Mouse (Mus musculus) heart, adult 2 months (tissue): ENCODE measurements around the gene Tom1l2. TPM values are rescaled to one million over a fixed set of nuclear protein-coding genes. Genes with fewer than 3 reads are reported as not detected.

ENCODE experiments used
- DNase-seq, 2 experiments: peaks; one replicate each; pipeline ENCODE4 v3.0.0; 2021
- H3K27ac ChIP-seq: fragments of 200-600 bp; 2 replicates; pipeline ENCODE4 v1.8.1; 2022
- H3K27me3 ChIP-seq: fragments of 200-500 bp; 2 replicates; pipeline ENCODE4 v1.6.1; 2012; ENCODE audit warnings: mild to moderate bottlenecking, low read length, inconsistent platforms, mixed read lengths; ENCODE audit not compliant: control insufficient read depth, insufficient read depth
- H3K36me3 ChIP-seq: fragments of 200-500 bp; 2 replicates; pipeline ENCODE4 v1.6.1; 2012; ENCODE audit warnings: low read length, inconsistent platforms; ENCODE audit not compliant: control insufficient read depth, insufficient read depth
- H3K4me1 ChIP-seq: fragments of 200-500 bp; 2 replicates; pipeline ENCODE4 v1.6.1; 2011; ENCODE audit warnings: low read length; ENCODE audit not compliant: control insufficient read depth, insufficient read depth
- H3K4me3 ChIP-seq: fragments of 200-600 bp; 2 replicates; pipeline ENCODE4 v1.8.1; 2022
- H3K79me2 ChIP-seq: fragments of 200-500 bp; replicated peaks from 2 replicates; pipeline ENCODE4 v1.6.1; 2012; ENCODE audit warnings: mild to moderate bottlenecking, inconsistent platforms, low read length, moderate library complexity, mixed read lengths; ENCODE audit not compliant: control insufficient read depth, insufficient read depth
- H3K9ac ChIP-seq: fragments of 200-500 bp; 2 replicates; pipeline ENCODE4 v1.6.1; 2012; ENCODE audit warnings: low read depth, mild to moderate bottlenecking, control low read depth, inconsistent platforms, low read length, mixed read lengths
- CTCF ChIP-seq: fragments of 200-600 bp; IDR thresholded peaks from 2 replicates; pipeline ENCODE4 v1.8.1; 2022; ENCODE audit warnings: antibody characterized with exemption, mild to moderate bottlenecking, moderate library complexity
- EP300 ChIP-seq: fragments of 200-500 bp; IDR thresholded peaks from 2 replicates; pipeline ENCODE4 v1.6.1; 2011; ENCODE audit warnings: low read depth, low read length, control low read depth; ENCODE audit not compliant: insufficient read depth
- POLR2A ChIP-seq: fragments of 200-500 bp; IDR thresholded peaks from 2 replicates; pipeline ENCODE4 v1.6.1; 2011; ENCODE audit warnings: mild to moderate bottlenecking, low read depth, low read length, control low read depth; ENCODE audit not compliant: insufficient read depth
- WGBS: fragments of 180-500 bp; shearing (Covaris S2); methylation state at CpG from one replicate; pipeline ENCODE4 v1.1.7; 2018; 5-methylcytosine and 5-hydroxymethylcytosine counted together
- intact Hi-C: fragments of 180-260 bp; cut with DNase I; formaldehyde crosslinking; loops from one replicate; pipeline ENCODE4 v1.15.1; 2025
- polyA plus RNA-seq: library from polyadenylated mRNA; depleted of rRNA; stranded (reverse); fragments of >200 nt; gene quantifications from 2 replicates; pipeline ENCODE4 v1.2.3, GENCODE M21; 2012
- total RNA-seq, 2 experiments: library from RNA; stranded (reverse); gene quantifications; 2 replicates each; pipeline ENCODE4 v1.2.3; 2021

Gene Tom1l2
- total and polyA plus RNA-seq, 3 experiments, result 102 to 123 (median 113) TPM

- Histone ChIP-seq H3K4me3 (no peak overlapping the region), H3K36me3 (no peaks in the 10 kb centered on the region), H3K4me1 (peaks cover 3% of the 10 kb centered on the region; the same call in 1 of the 2 replicates), H3K27ac (no peak overlapping the region), H3K27me3 (no peaks in the 10 kb centered on the region), H3K79me2 (no peaks in the 10 kb centered on the region), H3K9ac (no peak overlapping the region)
- intact Hi-C loops, result no loop called here
- TF ChIP-seq CTCF, result no peak
- TF ChIP-seq POLR2A, result no peak
- no peak for TF ChIP-seq EP300
- WGBS, result 90% methylated on average over 7 of the region's 7 CpGs
- no peak for DNase-seq
Observed at GRCm38 (mm10) chr11:60230512-60230911, 122.2 kb downstream of the Tom1l2 start.

DNA sequence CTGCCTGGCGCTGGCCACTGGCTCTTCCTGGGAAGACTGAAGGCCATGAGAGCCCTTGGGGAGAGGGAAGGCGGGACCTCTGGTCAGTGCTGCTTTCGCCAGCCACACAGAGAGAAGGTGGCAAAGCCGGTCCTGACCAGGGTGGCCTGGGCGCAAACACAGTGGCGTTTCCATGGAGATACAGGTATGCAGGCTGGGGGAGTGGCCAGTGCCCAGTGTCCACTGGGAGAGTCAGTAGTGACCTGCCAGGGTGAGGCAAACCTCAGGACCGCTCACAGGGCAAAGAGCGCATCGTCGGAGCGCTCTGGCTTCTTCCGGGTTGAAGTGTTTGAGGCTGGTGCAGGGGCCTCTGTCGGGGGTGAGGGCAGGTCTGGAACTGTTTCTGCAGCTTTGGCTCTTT, 122.9 kb downstream of the Tom1l2 start:
- Histone ChIP-seq H3K4me3 (no peak overlapping the region), H3K27ac (no peak overlapping the region), H3K36me3 (no peaks in the 10 kb centered on the region), H3K27me3 (no peaks in the 10 kb centered on the region), H3K4me1 (peaks cover 3% of the 10 kb centered on the region; the same call in 1 of the 2 replicates), H3K9ac (no peak overlapping the region), H3K79me2 (no peaks in the 10 kb centered on the region)
- 89% methylated on average over 13 of the region's 13 CpGs for WGBS
- TF ChIP-seq CTCF (no peak), POLR2A (no peak), EP300 (no peak)
- no peak for DNase-seq
- intact Hi-C loops, result no loop called here

GRCm38 (mm10) chr11:60228525-60228924, 124.2 kb downstream of the Tom1l2 start:
- no peaks in the 10 kb centered on the region for H3K27me3 ChIP-seq
- H3K9ac ChIP-seq, result no peak overlapping the region
- intact Hi-C loops, result no loop called here
- no peaks in the 10 kb centered on the region for H3K79me2 ChIP-seq
- WGBS, result 41% methylated on average over 3 of the region's 3 CpGs
- peaks cover 3% of the 10 kb centered on the region; the same call in 1 of the 2 replicates for H3K4me1 ChIP-seq
- no peaks in the 10 kb centered on the region for H3K36me3 ChIP-seq
- TF ChIP-seq POLR2A, result no peak
- TF ChIP-seq CTCF, result no peak
- TF ChIP-seq EP300, result no peak
- no peak for DNase-seq
- no peak overlapping the region for H3K4me3 ChIP-seq
- H3K27ac ChIP-seq, result no peak overlapping the region

GRCm38 (mm10) chr11:60225874-60226273, 126.8 kb downstream of the Tom1l2 start:
- TF ChIP-seq POLR2A, result no peak
- no peak for TF ChIP-seq CTCF
- no peak for TF ChIP-seq EP300
- Histone ChIP-seq H3K27me3 (no peaks in the 10 kb centered on the region), H3K79me2 (no peaks in the 10 kb centered on the region), H3K4me3 (no peak overlapping the region), H3K36me3 (no peaks in the 10 kb centered on the region), H3K27ac (no peak overlapping the region), H3K4me1 (no peaks in the 10 kb centered on the region), H3K9ac (no peak overlapping the region)
- intact Hi-C loops, result no loop called here
- no peak for DNase-seq
- 76% methylated on average over 1 of the region's 1 CpGs for WGBS

- Histone ChIP-seq H3K4me1 (no peaks in the 10 kb centered on the region), H3K9ac (no peak overlapping the region), H3K4me3 (no peak overlapping the region), H3K27ac (no peak overlapping the region), H3K27me3 (no peaks in the 10 kb centered on the region), H3K79me2 (no peaks in the 10 kb centered on the region), H3K36me3 (no peaks in the 10 kb centered on the region)
- DNase-seq, result no peak
- TF ChIP-seq CTCF (0 out of 2 replicates have a peak, but pooled peaks have one; percentile 8), POLR2A (no peak), EP300 (no peak)
- 61% methylated on average over 4 of the region's 4 CpGs for WGBS
- intact Hi-C loops, result no loop called here
Observed at GRCm38 (mm10) chr11:60224676-60225075, 128.0 kb downstream of the Tom1l2 start.

- Histone ChIP-seq H3K79me2 (peaks cover 5% of the 10 kb centered on the region), H3K9ac (peak within 1 kb of the TSS; percentile 66), H3K4me1 (peaks cover 3% of the 10 kb centered on the region; the same call in 1 of the 2 replicates), H3K27ac (peak within 1 kb of the TSS; percentile 81), H3K4me3 (peak within 1 kb of the TSS; percentile 52), H3K36me3 (no peaks in the 10 kb centered on the region), H3K27me3 (no peaks in the 10 kb centered on the region)
- WGBS, result 5% methylated on average over 46 of the region's 46 CpGs
- intact Hi-C loops, result no loop called here
- no peak for TF ChIP-seq EP300
- peak; percentile 58 for TF ChIP-seq CTCF
- peak; percentile 65; the same call in 1 of the 2 replicates for TF ChIP-seq POLR2A
- peak; percentile 86 to 88 for DNase-seq
Observed at GRCm38 (mm10) chr11:60222469-60223236, 130.1 kb downstream of the Tom1l2 start, which contains the start of gene Srebf1. TSS of gene Srebf1 (minus strand) at chr11:60222581.
